ENCODE assay signal across 9 mouse cellular contexts in genomic region chr11:88820742-88821576, GRCm38 (mm10). TPM values are rescaled to one million over a fixed set of nuclear protein-coding genes. Genes with fewer than 3 reads are reported as not detected.
A peak's percentile ranks its signal among the peaks of the same experiment; 100 is the strongest.
DNase-seq lines count a peak whose midpoint lies in the region; ATAC-seq and TF ChIP-seq lines count a peak whose summit lies in the region.
"Had no signal": no experiment of that assay in that cellular context is flagged by ENCODE, and none has a peak within 500 bp of the region (broad histone marks: within the 10 kb centered on the region; RNA-seq: fewer than 3 reads in every experiment).

No protein-coding gene starts in this region.

- ATAC-seq in kidney, embryonic 15.5 days (replicated peaks; ENCODE audit: low FRiP score) = peak; percentile 29; the same call in 1 of the 2 replicates
- ATAC-seq in forebrain, postnatal 0 days = peak; percentile 76
- no peak; the same call in 1 of the 2 replicates for ATAC-seq in kidney, postnatal 0 days (replicated peaks; ENCODE audit: low FRiP score, low read depth)
- ATAC-seq in midbrain, embryonic 13.5 days = peak; percentile 66
- no peak for ATAC-seq in activated CD4-positive, CD25-positive, alpha-beta regulatory T cell, adult 4 months

- peaks cover 30% of the 10 kb centered on the region for H3K4me1 ChIP-seq in kidney, embryonic 15.5 days
- no peaks in the 10 kb centered on the region for H3K4me1 ChIP-seq in forebrain, postnatal 0 days (ENCODE audit: insufficient read depth)
- H3K4me1 ChIP-seq in kidney, postnatal 0 days (replicated peaks; ENCODE audit: insufficient read depth, low read length) = 0 out of 2 replicates have a peak, but pooled peaks cover 3% of the 10 kb centered on the region
- H3K4me1 ChIP-seq in midbrain, embryonic 13.5 days (replicated peaks) = peaks cover 30% of the 10 kb centered on the region
- H3K4me1 ChIP-seq in cerebellum, adult 2 months (ENCODE audit: control insufficient read depth, insufficient read depth, low read length) = peaks cover 4% of the 10 kb centered on the region

- no peak for DNase-seq in kidney, adult 8-10 months
- DNase-seq in forebrain, postnatal 0 days = peak; percentile 61
- DNase-seq in kidney, postnatal 0 days (ENCODE audit: low spot score) = peak; percentile 85
- no peak for DNase-seq in frontal cortex, adult 2 months (ENCODE audit: extremely low spot score in 1 of 2, low spot score in 1 of 2)
- DNase-seq in cerebellum, adult 2 months = no peak

- no peak for TF ChIP-seq POLR2A in cerebellum, adult 2 months (IDR thresholded peaks at IDR 0.05; ENCODE audit: borderline replicate concordance, insufficient read depth, low read length)

- no peak overlapping the region for H3K9ac ChIP-seq in kidney, embryonic 15.5 days
- H3K9ac ChIP-seq in forebrain, postnatal 0 days = peak overlapping the region; percentile 22; the same call in 1 of the 2 replicates
- H3K9ac ChIP-seq in kidney, postnatal 0 days (ENCODE audit: low read depth, low read length) = no peak overlapping the region
- H3K9ac ChIP-seq in midbrain, embryonic 13.5 days (replicated peaks) = peak overlapping the region; percentile 37; the same call in 1 of the 2 replicates

- H3K36me3 ChIP-seq in kidney, embryonic 15.5 days = no peaks in the 10 kb centered on the region
- no peaks in the 10 kb centered on the region for H3K36me3 ChIP-seq in forebrain, postnatal 0 days (ENCODE audit: insufficient read depth)
- no peaks in the 10 kb centered on the region for H3K36me3 ChIP-seq in kidney, postnatal 0 days (ENCODE audit: insufficient read depth, low read length)
- no peaks in the 10 kb centered on the region for H3K36me3 ChIP-seq in midbrain, embryonic 13.5 days

- H3K27me3 ChIP-seq in kidney, embryonic 15.5 days = peaks cover 8% of the 10 kb centered on the region; the same call in 1 of the 2 replicates
- H3K27me3 ChIP-seq in forebrain, postnatal 0 days (ENCODE audit: insufficient read depth, low read length) = no peaks in the 10 kb centered on the region; the same call in 1 of the 2 replicates
- H3K27me3 ChIP-seq in kidney, postnatal 0 days (ENCODE audit: insufficient read depth, low read length) = no peaks in the 10 kb centered on the region
- H3K27me3 ChIP-seq in midbrain, embryonic 13.5 days = no peaks in the 10 kb centered on the region
- no peaks in the 10 kb centered on the region for H3K27me3 ChIP-seq in cerebellum, adult 2 months (ENCODE audit: control insufficient read depth, insufficient read depth, low read length)

- peak overlapping the region; percentile 62 for H3K27ac ChIP-seq in kidney, embryonic 15.5 days
- H3K27ac ChIP-seq in forebrain, postnatal 0 days (ENCODE audit: low read depth, low read length) = peak overlapping the region; percentile 54
- H3K27ac ChIP-seq in kidney, postnatal 0 days = peak overlapping the region; percentile 31; the same call in 1 of the 2 replicates
- peak overlapping the region; percentile 62 for H3K27ac ChIP-seq in midbrain, embryonic 13.5 days
- no peak overlapping the region for H3K27ac ChIP-seq in cerebellum, adult 2 months (ENCODE audit: insufficient read depth, low read length)

- 0 out of 2 replicates have a peak overlapping the region, but pooled peaks have one; percentile 10 for H3K4me3 ChIP-seq in kidney, embryonic 15.5 days (replicated peaks)
- no peak overlapping the region; the same call in 1 of the 2 replicates for H3K4me3 ChIP-seq in forebrain, postnatal 0 days (ENCODE audit: low read depth, low read length)
- H3K4me3 ChIP-seq in kidney, postnatal 0 days (replicated peaks; ENCODE audit: low read depth, low read length) = no peak overlapping the region
- H3K4me3 ChIP-seq in midbrain, embryonic 13.5 days (replicated peaks) = no peak overlapping the region
- no peak overlapping the region for H3K4me3 ChIP-seq in cerebellum, adult 2 months (replicated peaks; ENCODE audit: insufficient read depth, low read depth, low read length)
- H3K4me3 ChIP-seq: erythroblast, embryonic 14.5 days had no signal

- peak overlapping the region; percentile 45 for H3K4me2 ChIP-seq in kidney, embryonic 15.5 days
- H3K4me2 ChIP-seq in forebrain, postnatal 0 days (ENCODE audit: low read depth) = peak overlapping the region; percentile 21
- H3K4me2 ChIP-seq in kidney, postnatal 0 days (ENCODE audit: low read length) = peak overlapping the region; percentile 23
- peak overlapping the region; percentile 37 for H3K4me2 ChIP-seq in midbrain, embryonic 13.5 days (replicated peaks)

- no peaks in the 10 kb centered on the region for H3K9me3 ChIP-seq in kidney, embryonic 15.5 days (replicated peaks)
- H3K9me3 ChIP-seq in forebrain, postnatal 0 days (ENCODE audit: low read length) = no peaks in the 10 kb centered on the region
- no peaks in the 10 kb centered on the region for H3K9me3 ChIP-seq in kidney, postnatal 0 days (replicated peaks; ENCODE audit: low read length)
- H3K9me3 ChIP-seq in midbrain, embryonic 13.5 days = no peaks in the 10 kb centered on the region

- WGBS in kidney, embryonic 15.5 days = 13% methylated on average over 24 of the region's 24 CpGs
- WGBS in forebrain, postnatal 0 days = 6% methylated on average over 24 of the region's 24 CpGs
- 19% methylated on average over 24 of the region's 24 CpGs for WGBS in kidney, postnatal 0 days
- WGBS in midbrain, embryonic 13.5 days = 7% methylated on average over 24 of the region's 24 CpGs
- WGBS in cerebellum, adult 2 months = 32% methylated on average over 24 of the region's 24 CpGs

- peak; percentile 23; the same call in 1 of the 2 replicates for TF ChIP-seq CTCF in forebrain, postnatal 0 days (IDR thresholded peaks at IDR 0.05; ENCODE audit: low read depth)
- TF ChIP-seq CTCF in kidney, postnatal 0 days (IDR thresholded peaks at IDR 0.05; ENCODE audit: low read depth) = peak; percentile 27; the same call in 1 of the 2 replicates
- TF ChIP-seq CTCF in cerebellum, adult 2 months (IDR thresholded peaks at IDR 0.05; ENCODE audit: borderline replicate concordance, insufficient read depth, low read depth, low read length) = no peak

RNA-seq across cellular contexts. Expression of gene Akap1, which starts 43.4 kb away (rescaled TPM):
- 20.8 and 22.2 TPM in 2 replicates for polyA plus RNA-seq in kidney, embryonic 15.5 days (2015; fragmentation: Nextera tagmentation; extraction: Ambion mirVana)
- 53.2 and 60.7 TPM in 2 replicates for total RNA-seq in forebrain, postnatal 0 days (2014; rRNA removed)
- 24.5 and 28.6 TPM in 2 replicates for polyA plus RNA-seq in forebrain, postnatal 0 days (2015; fragmentation: Nextera tagmentation; extraction: Ambion mirVana)
- 16.9 and 17.5 TPM in 2 replicates for polyA plus RNA-seq in kidney, postnatal 0 days (2015; fragmentation: Nextera tagmentation; extraction: Ambion mirVana)
- 25.3 and 27.7 TPM in 2 replicates for polyA plus RNA-seq in midbrain, embryonic 13.5 days (2015; fragmentation: Nextera tagmentation; extraction: Ambion mirVana)
- 1 to 10 TPM; 1.5 to 2.0 TPM for polyA plus RNA-seq in activated CD4-positive, CD25-positive, alpha-beta regulatory T cell, adult 4 months (2017; shearing (Covaris generic))
- 45.2 and 49.1 TPM in 2 replicates for polyA plus RNA-seq in frontal cortex, adult 2 months (2012; rRNA removed)
- 41.5 and 42.8 TPM in 2 replicates for polyA plus RNA-seq in cerebellum, adult 2 months (2012; rRNA removed)

Comparison
In these comparisons a context has a peak if more than half of its experiments do, and no peak if none do; other contexts are left out.
1. ATAC-seq: peak in kidney, embryonic 15.5 days (single experiment), forebrain, postnatal 0 days (single experiment) and midbrain, embryonic 13.5 days (single experiment); none in kidney, postnatal 0 days (single experiment) and activated CD4-positive, CD25-positive, alpha-beta regulatory T cell, adult 4 months (single experiment).
2. DNase-seq: peak in forebrain, postnatal 0 days (single experiment) and kidney, postnatal 0 days (single experiment); none in kidney, adult 8-10 months (0 of 2), frontal cortex, adult 2 months (0 of 2) and cerebellum, adult 2 months (0 of 2).
3. H3K9ac ChIP-seq: peak in forebrain, postnatal 0 days (single experiment) and midbrain, embryonic 13.5 days (single experiment); none in kidney, embryonic 15.5 days (single experiment) and kidney, postnatal 0 days (single experiment).
4. Peak in every context shown above with its lines, with median percentiles within 50 percentile points of each other: H3K4me2 ChIP-seq.